Mouse (Mus musculus): ENCODE data around the gene C2cd5. TPM values are rescaled to one million over a fixed set of nuclear protein-coding genes. Genes with fewer than 3 reads are reported as not detected.

Gene C2cd5
- polyA plus RNA-seq, 1 experiment from 2014 or later: 32.5 TPM

- H3K4me3 ChIP-seq (ENCODE audit: low read depth, low read length): no peak overlapping the region
- ATAC-seq (ENCODE audit: insufficient read depth, low FRiP score, low TSS enrichment) (no peak), DNase-seq (ENCODE audit: low spot score) (no peak)
- no peaks in the 10 kb centered on the region for H3K9me3 ChIP-seq (ENCODE audit: control insufficient read depth, low read length)
- 94% methylated on average over 2 of the region's 2 CpGs for WGBS
- no peaks in the 10 kb centered on the region for H3K27me3 ChIP-seq (ENCODE audit: control insufficient read depth, insufficient read depth, low read length)
- no peaks in the 10 kb centered on the region for H3K36me3 ChIP-seq (ENCODE audit: control insufficient read depth, insufficient read depth, low read length)
- H3K9ac ChIP-seq (ENCODE audit: low read length): no peak overlapping the region
- no peaks in the 10 kb centered on the region for H3K4me1 ChIP-seq (ENCODE audit: control insufficient read depth, insufficient read depth, low read length)
- H3K4me2 ChIP-seq (ENCODE audit: low read depth): no peak overlapping the region
- H3K27ac ChIP-seq (ENCODE audit: low read depth, low read length): no peak overlapping the region
Measured at GRCm38 (mm10) chr6:143064047-143064446, 35.9 kb downstream of the C2cd5 start.

GRCm38 (mm10) chr6:143057601-143058000 is 42.3 kb downstream of the C2cd5 start:
- Histone ChIP-seq H3K4me1 (ENCODE audit: control insufficient read depth, insufficient read depth, low read length) (no peaks in the 10 kb centered on the region), H3K9ac (ENCODE audit: low read length) (no peak overlapping the region), H3K4me2 (ENCODE audit: low read depth) (no peak overlapping the region), H3K9me3 (ENCODE audit: control insufficient read depth, low read length) (no peaks in the 10 kb centered on the region), H3K36me3 (ENCODE audit: control insufficient read depth, insufficient read depth, low read length) (peaks cover 4% of the 10 kb centered on the region; the same call in 1 of the 2 replicates), H3K27ac (ENCODE audit: low read depth, low read length) (no peak overlapping the region), H3K27me3 (ENCODE audit: control insufficient read depth, insufficient read depth, low read length) (no peaks in the 10 kb centered on the region), H3K4me3 (ENCODE audit: low read depth, low read length) (no peak overlapping the region)
- ATAC-seq (ENCODE audit: insufficient read depth, low FRiP score, low TSS enrichment) (no peak), DNase-seq (ENCODE audit: low spot score) (no peak)
- 95% methylated on average over 5 of the region's 5 CpGs for WGBS

- 89% methylated on average over 5 of the region's 5 CpGs for WGBS
- no peak overlapping the region for H3K4me2 ChIP-seq (ENCODE audit: low read depth)
- H3K9ac ChIP-seq (ENCODE audit: low read length): no peak overlapping the region
- no peaks in the 10 kb centered on the region for H3K4me1 ChIP-seq (ENCODE audit: control insufficient read depth, insufficient read depth, low read length)
- no peak overlapping the region for H3K4me3 ChIP-seq (ENCODE audit: low read depth, low read length)
- no peaks in the 10 kb centered on the region for H3K27me3 ChIP-seq (ENCODE audit: control insufficient read depth, insufficient read depth, low read length)
- H3K9me3 ChIP-seq (ENCODE audit: control insufficient read depth, low read length): no peaks in the 10 kb centered on the region
- no peak for DNase-seq (ENCODE audit: low spot score)
- no peak overlapping the region for H3K27ac ChIP-seq (ENCODE audit: low read depth, low read length)
- no peak for ATAC-seq (ENCODE audit: insufficient read depth, low FRiP score, low TSS enrichment)
- H3K36me3 ChIP-seq (ENCODE audit: control insufficient read depth, insufficient read depth, low read length): peaks cover 4% of the 10 kb centered on the region; the same call in 1 of the 2 replicates
Measured at GRCm38 (mm10) chr6:143051566-143051965, 48.4 kb downstream of the C2cd5 start.

GRCm38 (mm10) chr6:143049791-143050555 is 50.0 kb downstream of the C2cd5 start:
- WGBS: 82% methylated on average over 11 of the region's 11 CpGs
- ATAC-seq (ENCODE audit: insufficient read depth, low FRiP score, low TSS enrichment): no peak
- Histone ChIP-seq H3K4me3 (ENCODE audit: low read depth, low read length) (no peak overlapping the region), H3K36me3 (ENCODE audit: control insufficient read depth, insufficient read depth, low read length) (peaks cover 4% of the 10 kb centered on the region; the same call in 1 of the 2 replicates), H3K4me1 (ENCODE audit: control insufficient read depth, insufficient read depth, low read length) (no peaks in the 10 kb centered on the region), H3K9ac (ENCODE audit: low read length) (no peak overlapping the region), H3K4me2 (ENCODE audit: low read depth) (no peak overlapping the region), H3K27me3 (ENCODE audit: control insufficient read depth, insufficient read depth, low read length) (no peaks in the 10 kb centered on the region), H3K27ac (ENCODE audit: low read depth, low read length) (no peak overlapping the region), H3K9me3 (ENCODE audit: control insufficient read depth, low read length) (no peaks in the 10 kb centered on the region)
- DNase-seq (ENCODE audit: low spot score): no peak

GRCm38 (mm10) chr6:143049117-143049516 is 50.8 kb downstream of the C2cd5 start:
- no peaks in the 10 kb centered on the region for H3K27me3 ChIP-seq (ENCODE audit: control insufficient read depth, insufficient read depth, low read length)
- ATAC-seq (ENCODE audit: insufficient read depth, low FRiP score, low TSS enrichment): no peak
- no peak overlapping the region for H3K9ac ChIP-seq (ENCODE audit: low read length)
- 97% methylated on average over 2 of the region's 2 CpGs for WGBS
- H3K9me3 ChIP-seq (ENCODE audit: control insufficient read depth, low read length): no peaks in the 10 kb centered on the region
- H3K4me2 ChIP-seq (ENCODE audit: low read depth): no peak overlapping the region
- H3K36me3 ChIP-seq (ENCODE audit: control insufficient read depth, insufficient read depth, low read length): no peaks in the 10 kb centered on the region
- H3K4me3 ChIP-seq (ENCODE audit: low read depth, low read length): no peak overlapping the region
- DNase-seq (ENCODE audit: low spot score): no peak
- H3K4me1 ChIP-seq (ENCODE audit: control insufficient read depth, insufficient read depth, low read length): no peaks in the 10 kb centered on the region
- H3K27ac ChIP-seq (ENCODE audit: low read depth, low read length): no peak overlapping the region

- H3K27ac ChIP-seq (ENCODE audit: low read depth, low read length): no peak overlapping the region
Measured at GRCm38 (mm10) chr6:143047538-143048258, 52.2 kb downstream of the C2cd5 start.

GRCm38 (mm10) chr6:143041578-143041977 is 58.4 kb downstream of the C2cd5 start:
- H3K9ac ChIP-seq (ENCODE audit: low read length): no peak overlapping the region
- H3K36me3 ChIP-seq (ENCODE audit: control insufficient read depth, insufficient read depth, low read length): no peaks in the 10 kb centered on the region
- H3K27me3 ChIP-seq (ENCODE audit: control insufficient read depth, insufficient read depth, low read length): no peaks in the 10 kb centered on the region
- DNase-seq (ENCODE audit: low spot score) (no peak), ATAC-seq (ENCODE audit: insufficient read depth, low FRiP score, low TSS enrichment) (no peak)
- 73% methylated on average over 6 of the region's 6 CpGs for WGBS
- H3K4me1 ChIP-seq (ENCODE audit: control insufficient read depth, insufficient read depth, low read length): no peaks in the 10 kb centered on the region
- H3K4me2 ChIP-seq (ENCODE audit: low read depth): no peak overlapping the region
- no peaks in the 10 kb centered on the region for H3K9me3 ChIP-seq (ENCODE audit: control insufficient read depth, low read length)
- no peak overlapping the region for H3K27ac ChIP-seq (ENCODE audit: low read depth, low read length)
- H3K4me3 ChIP-seq (ENCODE audit: low read depth, low read length): no peak overlapping the region

More at GRCm38 (mm10) chr6:143047538-143048258, 52.2 kb downstream of the C2cd5 start:
- no peak overlapping the region for H3K4me3 ChIP-seq (ENCODE audit: low read depth, low read length)
- no peaks in the 10 kb centered on the region for H3K4me1 ChIP-seq (ENCODE audit: control insufficient read depth, insufficient read depth, low read length)
- DNase-seq (ENCODE audit: low spot score) (no peak), ATAC-seq (ENCODE audit: insufficient read depth, low FRiP score, low TSS enrichment) (no peak)
- H3K9me3 ChIP-seq (ENCODE audit: control insufficient read depth, low read length): no peaks in the 10 kb centered on the region
- H3K4me2 ChIP-seq (ENCODE audit: low read depth): no peak overlapping the region
- H3K36me3 ChIP-seq (ENCODE audit: control insufficient read depth, insufficient read depth, low read length): no peaks in the 10 kb centered on the region
- H3K27me3 ChIP-seq (ENCODE audit: control insufficient read depth, insufficient read depth, low read length): no peaks in the 10 kb centered on the region
- H3K9ac ChIP-seq (ENCODE audit: low read length): no peak overlapping the region
- WGBS: 90% methylated on average over 15 of the region's 15 CpGs

GRCm38 (mm10) chr6:143035261-143035660 is 64.7 kb downstream of the C2cd5 start:
- no peak overlapping the region for H3K4me2 ChIP-seq (ENCODE audit: low read depth)
- no peaks in the 10 kb centered on the region for H3K4me1 ChIP-seq (ENCODE audit: control insufficient read depth, insufficient read depth, low read length)
- no peaks in the 10 kb centered on the region for H3K9me3 ChIP-seq (ENCODE audit: control insufficient read depth, low read length)
- no peak overlapping the region for H3K27ac ChIP-seq (ENCODE audit: low read depth, low read length)
- no peaks in the 10 kb centered on the region; the same call in 1 of the 2 replicates for H3K36me3 ChIP-seq (ENCODE audit: control insufficient read depth, insufficient read depth, low read length)
- DNase-seq (ENCODE audit: low spot score) (no peak), ATAC-seq (ENCODE audit: insufficient read depth, low FRiP score, low TSS enrichment) (no peak)
- WGBS: 67% methylated on average over 4 of the region's 4 CpGs
- no peaks in the 10 kb centered on the region for H3K27me3 ChIP-seq (ENCODE audit: control insufficient read depth, insufficient read depth, low read length)
- no peak overlapping the region for H3K9ac ChIP-seq (ENCODE audit: low read length)
- no peak overlapping the region for H3K4me3 ChIP-seq (ENCODE audit: low read depth, low read length)
